ENCODE assay signal across 12 mouse cellular contexts in the genomic region with DNA sequence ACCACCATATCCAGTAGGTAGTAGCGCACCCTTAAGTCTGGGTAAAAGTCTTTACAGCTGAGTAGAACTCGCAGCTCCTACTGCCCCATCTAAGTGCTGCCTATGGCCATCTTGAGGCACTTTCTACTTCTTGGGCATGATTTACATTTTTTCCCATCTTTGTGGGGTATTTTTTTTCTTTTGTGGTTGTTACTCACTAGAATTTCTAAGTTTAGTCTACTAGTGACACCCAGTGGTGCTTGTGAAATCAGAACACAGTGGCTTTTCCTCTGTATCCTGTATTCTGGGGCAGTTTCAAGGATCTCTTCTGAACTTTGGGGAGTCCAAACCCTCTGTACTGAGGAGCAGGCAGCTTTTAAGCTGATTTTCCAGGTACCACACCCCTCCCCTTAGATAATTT. TPM values are rescaled to one million over a fixed set of nuclear protein-coding genes. Genes with fewer than 3 reads are reported as not detected.
A peak's percentile ranks its signal among the peaks of the same experiment; 100 is the strongest.
DNase-seq lines count a peak whose midpoint lies in the region; ATAC-seq and TF ChIP-seq lines count a peak whose summit lies in the region.
"Had no signal": no experiment of that assay in that cellular context is flagged by ENCODE, and none has a peak within 500 bp of the region (broad histone marks: within the 10 kb centered on the region; RNA-seq: fewer than 3 reads in every experiment).

No protein-coding gene starts in this region.

- H3K36me3 ChIP-seq in hindbrain, postnatal 0 days (ENCODE audit: insufficient read depth, low read length) = no peaks in the 10 kb centered on the region
- H3K36me3 ChIP-seq in hindbrain, embryonic 14.5 days (replicated peaks; ENCODE audit: control insufficient read depth, insufficient read depth) = no peaks in the 10 kb centered on the region
- H3K36me3 ChIP-seq in lung, embryonic 14.5 days (ENCODE audit: insufficient read depth) = no peaks in the 10 kb centered on the region
- H3K36me3 ChIP-seq in embryonic facial prominence, embryonic 14.5 days (ENCODE audit: control insufficient read depth, insufficient read depth, low read length) = no peaks in the 10 kb centered on the region

- H3K27me3 ChIP-seq in hindbrain, postnatal 0 days (ENCODE audit: insufficient read depth, low read length) = no peaks in the 10 kb centered on the region
- H3K27me3 ChIP-seq in hindbrain, embryonic 14.5 days (ENCODE audit: control insufficient read depth, insufficient read depth, low read length) = no peaks in the 10 kb centered on the region
- H3K27me3 ChIP-seq in lung, embryonic 14.5 days (ENCODE audit: insufficient read depth, low read length) = no peaks in the 10 kb centered on the region
- H3K27me3 ChIP-seq in embryonic facial prominence, embryonic 14.5 days (replicated peaks; ENCODE audit: control insufficient read depth, insufficient read depth, low read length) = no peaks in the 10 kb centered on the region

- no peak overlapping the region for H3K9ac ChIP-seq in hindbrain, postnatal 0 days (replicated peaks; ENCODE audit: low read length)
- H3K9ac ChIP-seq in hindbrain, embryonic 14.5 days = no peak overlapping the region
- no peak overlapping the region for H3K9ac ChIP-seq in lung, embryonic 14.5 days
- H3K9ac ChIP-seq in embryonic facial prominence, embryonic 14.5 days (ENCODE audit: low read depth, low read length) = no peak overlapping the region

- no peak for ATAC-seq in hindbrain, postnatal 0 days
- ATAC-seq in hindbrain, embryonic 14.5 days (ENCODE audit: low FRiP score) = no peak
- no peak for ATAC-seq in lung, embryonic 14.5 days (ENCODE audit: insufficient read depth)
- no peak for ATAC-seq in embryonic facial prominence, embryonic 14.5 days (ENCODE audit: low read depth)
- ATAC-seq in monocyte, adult 5-6 weeks (replicated peaks; ENCODE audit: insufficient number of reproducible peaks, low FRiP score, low TSS enrichment, poor library complexity, severe bottlenecking) = no peak

- no peaks in the 10 kb centered on the region for H3K9me3 ChIP-seq in hindbrain, postnatal 0 days (ENCODE audit: low read length)
- H3K9me3 ChIP-seq in hindbrain, embryonic 14.5 days (ENCODE audit: control insufficient read depth, low read length) = no peaks in the 10 kb centered on the region
- no peaks in the 10 kb centered on the region for H3K9me3 ChIP-seq in lung, embryonic 14.5 days (ENCODE audit: low read depth, low read length)
- H3K9me3 ChIP-seq in embryonic facial prominence, embryonic 14.5 days (ENCODE audit: control insufficient read depth, low read length) = no peaks in the 10 kb centered on the region

- no peak overlapping the region for H3K4me2 ChIP-seq in hindbrain, postnatal 0 days (ENCODE audit: low read depth, low read length)
- H3K4me2 ChIP-seq in hindbrain, embryonic 14.5 days (replicated peaks) = no peak overlapping the region
- no peak overlapping the region for H3K4me2 ChIP-seq in lung, embryonic 14.5 days
- H3K4me2 ChIP-seq in embryonic facial prominence, embryonic 14.5 days (ENCODE audit: low read depth, low read length) = no peak overlapping the region

- H3K4me3 ChIP-seq in hindbrain, postnatal 0 days (ENCODE audit: low read length) = no peak overlapping the region
- no peak overlapping the region for H3K4me3 ChIP-seq in hindbrain, embryonic 14.5 days (replicated peaks; ENCODE audit: low read length)
- no peak overlapping the region for H3K4me3 ChIP-seq in lung, embryonic 14.5 days (ENCODE audit: low read depth, low read length)
- H3K4me3 ChIP-seq in embryonic facial prominence, embryonic 14.5 days (ENCODE audit: low read depth, low read length) = no peak overlapping the region

- TF ChIP-seq CTCF in hindbrain, postnatal 0 days (IDR thresholded peaks at IDR 0.05; ENCODE audit: low read depth) = peak; percentile 46
- TF ChIP-seq CTCF in lung, embryonic 14.5 days (IDR thresholded peaks at IDR 0.05; ENCODE audit: low read depth) = peak; percentile 36; the same call in 1 of the 2 replicates

- no peak overlapping the region for H3K27ac ChIP-seq in hindbrain, postnatal 0 days
- no peak overlapping the region for H3K27ac ChIP-seq in hindbrain, embryonic 14.5 days
- no peak overlapping the region for H3K27ac ChIP-seq in lung, embryonic 14.5 days (ENCODE audit: low read depth)
- H3K27ac ChIP-seq in embryonic facial prominence, embryonic 14.5 days (replicated peaks; ENCODE audit: low read depth, low read length) = no peak overlapping the region

- DNase-seq in hindbrain, postnatal 0 days (ENCODE audit: low spot score) = peak; percentile 54
- DNase-seq in hindbrain, embryonic 14.5 days (ENCODE audit: low spot score) = no peak
- DNase-seq in lung, embryonic 14.5 days = peak; percentile 71
- DNase-seq in lung, adult 18-20 months = no peak
- DNase-seq in MN1 (ENCODE audit: low spot score) = peak; percentile 9
- peak; percentile 57 for DNase-seq in embryonic facial prominence, embryonic 14.5 days (ENCODE audit: low spot score)
- DNase-seq: liver; thymus, postnatal 14 days had no signal

- H3K4me1 ChIP-seq in hindbrain, postnatal 0 days (ENCODE audit: insufficient read depth, low read length) = peaks cover 3% of the 10 kb centered on the region; the same call in 1 of the 2 replicates
- H3K4me1 ChIP-seq in hindbrain, embryonic 14.5 days (replicated peaks; ENCODE audit: control insufficient read depth, insufficient read depth, low read length) = peaks cover 12% of the 10 kb centered on the region
- H3K4me1 ChIP-seq in lung, embryonic 14.5 days (ENCODE audit: insufficient read depth) = no peaks in the 10 kb centered on the region
- H3K4me1 ChIP-seq in embryonic facial prominence, embryonic 14.5 days (ENCODE audit: control insufficient read depth, insufficient read depth, low read length) = peaks cover 8% of the 10 kb centered on the region; the same call in 1 of the 2 replicates

- WGBS in hindbrain, postnatal 0 days = 96% methylated on average over 2 of the region's 2 CpGs
- 95% methylated on average over 2 of the region's 2 CpGs for WGBS in hindbrain, embryonic 14.5 days
- 91% methylated on average over 2 of the region's 2 CpGs for WGBS in lung, embryonic 14.5 days
- WGBS in embryonic facial prominence, embryonic 14.5 days = 92% methylated on average over 2 of the region's 2 CpGs

RNA-seq across cellular contexts. Expression of gene Rfesd, which starts 3.3 kb away (rescaled TPM):
- 12.9 and 16.3 TPM in 2 replicates for total RNA-seq in hindbrain, postnatal 0 days (2014; rRNA removed)
- polyA plus RNA-seq in hindbrain, postnatal 0 days (2015; fragmentation: Nextera tagmentation; extraction: Ambion mirVana) = 22.3 and 23.9 TPM in 2 replicates
- 18.7 and 21.2 TPM in 2 replicates for polyA plus RNA-seq in hindbrain, embryonic 14.5 days (2014; fragmentation: Nextera tagmentation; extraction: Ambion mirVana)
- 18.4 and 19.5 TPM in 2 replicates for polyA plus RNA-seq in lung, embryonic 14.5 days (2014; fragmentation: Nextera tagmentation; extraction: Ambion mirVana)
- polyA plus RNA-seq in embryonic facial prominence, embryonic 14.5 days (2014; fragmentation: Nextera tagmentation; extraction: Ambion mirVana) = 16.6 and 19.3 TPM in 2 replicates
- total RNA-seq in monocyte, adult 5-6 weeks (2017) = 12.1 to 24.4 TPM (median 14.1 TPM) in 3 replicates

RNA-seq across cellular contexts. Expression of gene Gpr150, which starts 35.0 kb away (rescaled TPM):
- 2.8 and 5.2 TPM in 2 replicates for total RNA-seq in hindbrain, postnatal 0 days (2014; rRNA removed)
- polyA plus RNA-seq in hindbrain, postnatal 0 days (2015; fragmentation: Nextera tagmentation; extraction: Ambion mirVana) = 3.8 and 4.0 TPM in 2 replicates
- 2.9 and 3.0 TPM in 2 replicates for polyA plus RNA-seq in hindbrain, embryonic 14.5 days (2014; fragmentation: Nextera tagmentation; extraction: Ambion mirVana)
- 0.13 TPM in 1 of 2 replicates, not detected in the other for polyA plus RNA-seq in lung, embryonic 14.5 days (2014; fragmentation: Nextera tagmentation; extraction: Ambion mirVana)
- 0.31 and 0.46 TPM in 2 replicates for polyA plus RNA-seq in embryonic facial prominence, embryonic 14.5 days (2014; fragmentation: Nextera tagmentation; extraction: Ambion mirVana)
- total RNA-seq in monocyte, adult 5-6 weeks (2017) = not detected in 3 replicates
- total RNA-seq: gastrocnemius, postnatal 4 days had no signal

RNA-seq across cellular contexts. Expression of gene Spata9, which starts 54.8 kb away (rescaled TPM):
- total RNA-seq in hindbrain, postnatal 0 days (2014; rRNA removed) = 0.16 and 1.5 TPM in 2 replicates
- polyA plus RNA-seq in hindbrain, postnatal 0 days (2015; fragmentation: Nextera tagmentation; extraction: Ambion mirVana) = 3.5 and 3.8 TPM in 2 replicates
- 2.3 and 3.4 TPM in 2 replicates for polyA plus RNA-seq in hindbrain, embryonic 14.5 days (2014; fragmentation: Nextera tagmentation; extraction: Ambion mirVana)
- 0.81 and 0.82 TPM in 2 replicates for polyA plus RNA-seq in lung, embryonic 14.5 days (2014; fragmentation: Nextera tagmentation; extraction: Ambion mirVana)
- polyA plus RNA-seq in embryonic facial prominence, embryonic 14.5 days (2014; fragmentation: Nextera tagmentation; extraction: Ambion mirVana) = 0.72 and 0.93 TPM in 2 replicates
- not detected in 3 replicates for total RNA-seq in monocyte, adult 5-6 weeks (2017)
- total RNA-seq: hematopoietic stem cell, adult 5-6 weeks; layer of hippocampus, adult 18-20 months had no signal

Comparison
In these comparisons a context has a peak if more than half of its experiments do, and no peak if none do; other contexts are left out.
1. DNase-seq: peak in hindbrain, postnatal 0 days (single experiment), lung, embryonic 14.5 days (single experiment), MN1 (single experiment) and embryonic facial prominence, embryonic 14.5 days (single experiment); none in hindbrain, embryonic 14.5 days (single experiment) and lung, adult 18-20 months (0 of 2).